Mouse (Mus musculus): ENCODE measurements around the gene Qprt.

Qprt gene

GRCm38 (mm10) chr7:127121911-127122270, at the start of gene Qprt:
Qprt (minus strand) TSS chr7:127122226.
- DNase-seq (ENCODE audit: low read depth, low spot score) = no peak

GRCm38 (mm10) chr7:127166501-127166900, 44.5 kb upstream of the Qprt start:
- DNase-seq (ENCODE audit: low read depth, low spot score) = no peak

DNA sequence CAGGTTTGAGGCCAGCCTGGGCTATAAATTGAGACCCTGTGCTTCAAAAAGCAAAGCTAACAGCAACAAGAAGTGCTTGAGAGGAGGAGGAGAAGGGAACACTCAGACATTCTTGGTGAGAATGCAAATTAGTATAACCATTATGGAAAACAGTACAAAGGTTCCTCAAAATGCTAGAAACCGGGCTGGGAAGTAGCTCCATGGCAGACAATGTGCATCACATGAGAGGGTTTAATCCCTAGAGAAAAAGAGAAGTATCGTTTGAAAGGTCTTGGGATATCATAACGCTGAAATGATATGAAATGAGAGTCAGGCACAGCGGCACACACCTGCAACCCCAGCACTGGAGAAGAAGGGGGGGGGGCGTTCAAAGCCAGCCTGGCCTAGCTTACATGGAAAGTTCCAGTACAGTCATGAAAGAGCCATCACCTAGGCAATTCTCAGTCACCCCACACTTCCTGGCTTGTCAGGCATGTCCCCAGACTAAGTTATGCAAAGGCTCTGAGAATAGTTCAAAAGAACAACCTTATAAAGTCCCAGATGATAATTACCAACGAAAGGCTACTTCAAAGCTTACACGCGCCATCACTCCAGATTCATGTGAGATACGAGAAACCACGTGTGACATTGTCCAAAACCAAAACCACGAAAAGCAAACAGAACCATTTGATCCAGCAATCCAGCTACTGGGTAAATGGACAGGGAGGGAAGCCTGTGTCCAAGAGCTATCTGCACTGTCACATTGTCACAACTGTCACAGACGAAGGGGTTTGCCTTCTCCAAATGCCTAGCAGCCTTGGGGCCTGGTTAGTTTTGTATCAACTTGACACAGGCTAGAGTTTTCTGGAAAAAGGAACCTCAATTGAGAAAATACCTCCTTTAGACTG, 43.8 kb upstream of the Qprt start:
- no peak for DNase-seq (ENCODE audit: low read depth, low spot score)

DNA sequence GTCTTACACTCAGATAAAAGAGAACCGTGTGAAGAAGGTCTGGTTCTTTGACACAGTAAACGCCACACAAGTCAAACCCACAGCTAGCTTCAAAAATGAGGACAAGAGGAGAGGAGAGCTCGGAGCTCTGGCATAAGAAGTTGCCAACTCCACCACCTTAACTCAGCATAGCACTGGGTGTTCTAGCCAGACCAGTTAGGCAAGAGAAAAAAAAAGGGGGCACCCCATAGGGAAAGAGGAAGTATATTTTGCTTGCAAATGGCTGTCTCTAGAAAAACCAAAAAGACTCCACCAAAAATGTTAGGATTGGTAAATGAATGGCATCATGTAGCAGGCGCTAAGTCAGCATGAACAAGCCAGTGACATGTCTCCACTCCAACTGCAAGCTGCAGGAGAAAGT, 42.0 kb upstream of the Qprt start:
- DNase-seq (ENCODE audit: low read depth, low spot score) = no peak

DNA sequence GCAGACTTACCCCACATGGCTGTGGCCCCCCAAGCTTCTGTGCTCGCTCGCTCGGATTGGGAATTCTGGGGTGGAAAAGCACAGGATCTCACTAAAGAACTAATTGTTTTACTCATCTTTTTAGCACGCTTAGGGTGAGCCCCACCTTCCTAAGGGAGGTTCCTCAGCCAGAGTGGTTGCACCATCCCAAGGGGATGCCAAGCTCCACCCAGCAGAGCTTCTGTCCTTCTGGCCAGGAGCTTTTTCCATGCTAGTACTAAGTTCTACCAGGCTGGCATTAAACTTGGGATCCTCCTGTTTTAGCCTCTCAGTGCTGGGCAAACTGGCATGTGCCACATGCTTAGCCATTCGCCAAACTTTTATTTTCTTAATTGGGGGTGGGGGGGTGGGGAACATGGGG, 40.5 kb upstream of the Qprt start:
- no peak for DNase-seq (ENCODE audit: low read depth, low spot score)

DNA sequence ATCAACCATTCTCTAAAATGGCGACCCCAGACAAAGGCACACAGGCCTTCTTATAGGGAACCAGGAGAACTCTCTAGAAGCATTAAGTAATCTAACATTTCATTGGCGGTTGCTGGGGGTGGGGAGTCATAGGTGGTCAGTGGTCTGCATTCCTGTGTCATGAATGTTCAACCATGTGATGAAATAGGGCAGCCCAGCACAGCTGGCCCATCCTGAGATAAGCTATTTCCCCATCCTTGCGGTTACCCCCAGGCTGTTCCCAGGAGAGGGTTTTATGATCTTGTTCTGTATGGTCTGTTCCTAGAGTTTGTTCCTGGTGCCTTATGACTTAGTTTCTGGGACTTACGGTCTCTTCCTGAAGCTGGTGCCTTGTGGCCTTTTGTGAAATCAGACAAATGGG, 35.5 kb upstream of the Qprt start:
- DNase-seq (ENCODE audit: low read depth, low spot score) = peak; percentile 75

GRCm38 (mm10) chr7:127153477-127153876, 31.5 kb upstream of the Qprt start:
- DNase-seq (ENCODE audit: low read depth, low spot score) = peak; percentile 89

DNA sequence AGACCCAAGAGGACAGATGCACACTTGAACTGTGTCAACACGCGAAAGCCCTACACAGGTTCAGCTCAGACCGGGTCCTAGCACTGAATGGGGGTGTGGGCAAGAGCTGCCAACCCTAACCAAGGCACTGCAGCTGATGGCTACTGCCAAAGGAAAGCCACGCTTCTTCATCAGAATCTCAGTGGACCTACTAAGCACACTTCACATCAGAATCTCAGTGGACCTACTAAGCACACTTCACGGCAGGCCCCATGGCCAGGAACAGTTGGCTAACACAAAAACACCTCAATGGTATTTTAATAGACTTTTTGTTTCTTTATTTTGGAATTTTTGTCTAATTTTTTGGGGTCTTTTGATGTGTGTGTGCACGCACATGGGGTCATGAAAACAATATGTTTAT, 30.4 kb upstream of the Qprt start:
- DNase-seq (ENCODE audit: low read depth, low spot score) = no peak

GRCm38 (mm10) chr7:127147901-127148300, 25.9 kb upstream of the Qprt start:
- no peak for DNase-seq (ENCODE audit: low read depth, low spot score)

GRCm38 (mm10) chr7:127146267-127146603, 24.2 kb upstream of the Qprt start:
- DNase-seq (ENCODE audit: low read depth, low spot score) = no peak

DNA sequence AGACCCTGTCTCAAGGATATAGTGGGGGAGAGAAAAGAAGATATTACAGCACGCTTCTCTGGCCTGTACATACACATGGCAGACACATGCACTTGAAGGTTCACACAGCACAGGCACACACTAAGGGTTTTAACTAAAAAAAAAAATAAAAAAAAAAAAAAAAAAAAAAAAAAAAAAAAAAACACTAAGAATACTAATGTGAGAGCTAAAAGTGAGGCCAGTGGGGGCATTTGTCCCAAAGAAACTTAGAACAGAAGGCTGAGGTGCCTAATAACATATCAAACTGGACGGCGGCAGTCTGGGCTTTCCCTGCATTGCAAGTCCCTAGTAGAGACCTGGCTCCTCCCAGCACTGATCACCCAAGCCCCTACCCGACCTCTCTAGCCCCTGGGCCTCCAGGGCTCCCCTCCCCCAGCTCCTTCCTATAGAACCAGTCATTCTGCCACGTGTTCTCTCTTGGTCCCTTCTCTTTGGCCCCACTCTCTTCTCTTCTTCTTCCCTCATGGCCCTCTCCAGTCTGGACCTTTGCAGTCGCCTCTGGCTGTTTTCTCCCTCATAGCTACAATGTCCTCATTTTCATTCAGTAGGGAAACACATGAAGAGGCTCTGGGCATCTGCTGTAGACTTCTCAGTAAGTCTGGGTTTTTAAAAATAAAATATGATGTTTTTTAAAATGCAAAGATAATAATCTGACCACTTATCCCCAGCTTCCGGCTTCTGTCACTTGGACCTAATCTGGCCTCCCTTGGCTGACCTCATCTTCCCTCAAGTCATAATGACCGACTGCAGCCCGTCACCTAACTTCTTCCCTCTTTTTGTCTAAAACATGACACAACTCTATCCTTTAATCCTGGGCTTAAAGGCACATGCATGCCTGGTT, 23.6 kb upstream of the Qprt start:
- no peak for DNase-seq (ENCODE audit: low read depth, low spot score)

- no peak for DNase-seq (ENCODE audit: low read depth, low spot score)
These were observed 22.4 kb upstream of the Qprt start for GRCm38 (mm10) chr7:127144412-127144811.

DNA sequence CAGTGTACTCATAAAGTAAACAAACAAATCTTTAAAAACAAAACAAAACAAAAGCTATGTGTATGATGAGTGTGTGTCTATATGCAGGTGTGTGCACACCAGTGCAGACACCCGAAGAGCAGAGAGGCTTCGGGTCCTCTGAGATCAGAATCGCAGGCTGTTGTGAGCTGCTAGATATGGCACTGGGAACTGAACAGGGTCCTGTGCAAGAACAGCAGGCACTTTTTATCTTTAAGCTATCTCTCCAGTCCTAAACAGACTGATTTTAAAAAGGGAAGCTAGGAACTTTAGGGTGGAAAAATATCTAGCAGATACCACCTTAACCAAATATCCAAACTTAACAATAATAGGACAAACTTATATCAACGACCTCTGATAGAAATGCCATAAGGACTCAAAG, 20.6 kb upstream of the Qprt start:
- no peak for DNase-seq (ENCODE audit: low read depth, low spot score)

DNA sequence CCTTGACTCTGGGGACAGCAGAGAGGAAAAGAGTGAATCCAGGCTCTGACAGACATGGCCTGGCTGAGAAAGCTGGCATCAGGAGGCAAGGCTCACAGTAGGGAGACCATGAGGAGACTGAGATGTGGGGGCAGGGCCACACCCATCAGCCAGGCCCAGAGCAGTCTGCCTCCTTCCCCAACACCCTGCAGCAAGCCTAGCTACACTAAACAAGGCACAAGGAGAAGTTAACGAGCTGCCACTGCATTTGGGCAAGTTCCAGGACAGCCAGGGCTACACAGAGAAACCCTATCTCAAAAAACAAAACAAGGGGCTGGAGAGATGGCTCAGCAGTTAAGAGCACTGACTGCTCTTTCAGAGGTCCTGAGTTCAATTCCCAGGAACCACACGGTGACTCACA, 20.2 kb upstream of the Qprt start:
- DNase-seq (ENCODE audit: low read depth, low spot score) = no peak

GRCm38 (mm10) chr7:127140623-127141404, 18.8 kb upstream of the Qprt start:
- no peak for DNase-seq (ENCODE audit: low read depth, low spot score)

- DNase-seq (ENCODE audit: low read depth, low spot score) = no peak
These were observed 17.5 kb upstream of the Qprt start for GRCm38 (mm10) chr7:127139562-127139961.

DNA sequence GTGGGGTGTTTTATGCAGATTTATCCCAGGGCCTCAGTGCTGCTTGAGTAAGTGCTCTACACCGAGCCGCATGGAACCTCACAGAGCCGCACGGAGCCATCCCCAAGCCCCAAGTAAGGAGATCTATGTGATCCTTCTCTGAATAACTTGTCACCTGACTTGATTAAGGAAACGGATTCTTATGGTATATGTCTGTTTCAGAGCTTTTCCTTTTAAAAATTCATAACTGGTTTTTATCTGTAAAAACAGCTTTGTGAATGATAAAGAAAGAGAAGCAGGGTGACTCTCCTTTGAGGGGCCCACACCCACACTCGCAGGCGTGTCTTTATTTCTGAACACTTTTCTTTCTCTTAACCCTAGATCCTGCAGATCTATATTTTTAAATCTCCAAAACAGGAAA, 17.1 kb upstream of the Qprt start:
- DNase-seq (ENCODE audit: low read depth, low spot score) = no peak

GRCm38 (mm10) chr7:127137262-127138017, 15.4 kb upstream of the Qprt start, which contains the start of gene Spn:
Spn (minus strand) TSS chr7:127137823.
- DNase-seq (ENCODE audit: low read depth, low spot score) = no peak

- no peak for DNase-seq (ENCODE audit: low read depth, low spot score)
These were observed 14.4 kb upstream of the Qprt start for GRCm38 (mm10) chr7:127136181-127137071.

DNA sequence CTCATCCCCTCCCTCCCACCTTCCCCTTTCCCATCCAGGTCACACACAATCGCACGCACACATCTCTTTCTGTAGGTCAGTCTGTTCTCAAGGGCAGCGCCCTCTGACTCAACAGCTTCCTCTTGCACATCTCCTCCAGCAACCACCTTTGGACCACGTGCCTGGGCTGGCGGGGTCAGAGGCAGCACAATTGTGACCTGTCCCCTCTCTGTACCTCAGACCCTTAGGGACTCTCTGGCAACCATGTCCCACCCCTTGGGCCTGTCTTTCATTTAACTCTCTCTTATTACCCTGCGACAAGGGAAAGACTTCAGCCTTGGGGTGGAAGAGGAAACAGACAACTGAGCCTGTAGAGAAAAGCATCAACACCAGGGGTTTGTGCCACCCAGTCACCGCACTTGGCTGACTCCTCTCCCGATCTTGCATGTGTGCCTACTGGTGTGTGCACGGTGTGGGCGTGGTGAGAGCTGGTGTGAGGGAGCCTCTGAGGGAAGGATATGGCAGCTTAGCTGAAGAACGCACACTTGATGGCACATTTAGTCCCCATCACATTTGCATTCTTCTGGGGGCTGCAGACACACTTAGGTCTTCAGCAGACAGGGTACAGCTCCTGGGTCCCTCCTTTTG, 12.9 kb upstream of the Qprt start:
- DNase-seq (ENCODE audit: low read depth, low spot score) = no peak
